Mouse (Mus musculus): ENCODE measurements around the gene Gramd4.
"Not testable (repeated sequence)": the region's sequence is repeated elsewhere in the genome, so short reads cannot be mapped to it uniquely, and the experiment has no call there.

The Gramd4 gene

GRCm38 (mm10) chr15:86164718-86165345 is 107.3 kb downstream of the Gramd4 start:
- no peak for DNase-seq (ENCODE audit: low spot score)

- no peak for DNase-seq (ENCODE audit: low spot score)
Observed at GRCm38 (mm10) chr15:86165811-86166590, 108.5 kb downstream of the Gramd4 start.

- DNase-seq (ENCODE audit: low spot score), result no peak
Observed at GRCm38 (mm10) chr15:86167032-86167655, 109.6 kb downstream of the Gramd4 start.

- DNase-seq (ENCODE audit: low spot score), result peak; percentile 28
Observed at GRCm38 (mm10) chr15:86167787-86168504, 110.5 kb downstream of the Gramd4 start.

GRCm38 (mm10) chr15:86168505-86168867 is 111.0 kb downstream of the Gramd4 start:
- DNase-seq (ENCODE audit: low spot score), result peak; percentile 31

GRCm38 (mm10) chr15:86168941-86169816 is 111.7 kb downstream of the Gramd4 start:
- DNase-seq (ENCODE audit: low spot score), result no peak

- no peak for DNase-seq (ENCODE audit: low spot score)
Observed at GRCm38 (mm10) chr15:86169817-86170110, 112.3 kb downstream of the Gramd4 start.

- DNase-seq (ENCODE audit: low spot score), result no peak
Observed at GRCm38 (mm10) chr15:86171316-86171715, 113.8 kb downstream of the Gramd4 start.

- no peak for DNase-seq (ENCODE audit: low spot score)
Observed at GRCm38 (mm10) chr15:86172124-86172523, 114.6 kb downstream of the Gramd4 start.

- DNase-seq (ENCODE audit: low spot score), result peak; percentile 77
Observed at GRCm38 (mm10) chr15:86172526-86172925, 115.0 kb downstream of the Gramd4 start.

GRCm38 (mm10) chr15:86173136-86173985 is 115.9 kb downstream of the Gramd4 start:
- peak; percentile 61 for DNase-seq (ENCODE audit: low spot score)

- DNase-seq (ENCODE audit: low spot score), result no peak
Observed at GRCm38 (mm10) chr15:86175253-86176050, 118.0 kb downstream of the Gramd4 start.

GRCm38 (mm10) chr15:86176166-86176565 is 118.7 kb downstream of the Gramd4 start:
- no peak for DNase-seq (ENCODE audit: low spot score)

- DNase-seq (ENCODE audit: low spot score), result no peak
Observed at GRCm38 (mm10) chr15:86176771-86177702, 119.5 kb downstream of the Gramd4 start.

- not testable (repeated sequence) for DNase-seq (ENCODE audit: low spot score)
Observed at GRCm38 (mm10) chr15:86177703-86178251, 120.3 kb downstream of the Gramd4 start.

- DNase-seq (ENCODE audit: low spot score), result no peak
Observed at GRCm38 (mm10) chr15:86178594-86178993, 121.1 kb downstream of the Gramd4 start.

GRCm38 (mm10) chr15:86180427-86180826 is 122.9 kb downstream of the Gramd4 start:
- DNase-seq (ENCODE audit: low spot score), result no peak

GRCm38 (mm10) chr15:86181321-86181720 is 123.8 kb downstream of the Gramd4 start:
- not testable (repeated sequence) for DNase-seq (ENCODE audit: low spot score)
